Mouse (Mus musculus) hindbrain, embryonic 13.5 days (tissue): Measurements from ENCODE around the gene Stx1a. TPM values are rescaled to one million over a fixed set of nuclear protein-coding genes. Genes with fewer than 3 reads are reported as not detected.

ENCODE experiments used
- ATAC-seq: fragments of 200-750 bp; cut with Nextera tagmentation; 2 replicates; pipeline ENCODE4 v1.8.0; 2017; ENCODE audit warnings: moderate TSS enrichment; ENCODE audit not compliant: low FRiP score
- H3K27ac ChIP-seq: fragments of 300-500 bp; sonication (generic); 2 replicates; pipeline ENCODE4 v1.5.1; 2015; ENCODE audit warnings: inconsistent platforms, mild to moderate bottlenecking, moderate library complexity
- H3K27me3 ChIP-seq: fragments of 300-500 bp; sonication (generic); 2 replicates; pipeline ENCODE4 v1.6.1; 2015; ENCODE audit warnings: mild to moderate bottlenecking, inconsistent platforms
- H3K36me3 ChIP-seq: fragments of 300-500 bp; sonication (generic); 2 replicates; pipeline ENCODE4 v1.6.1; 2015; ENCODE audit warnings: mild to moderate bottlenecking, inconsistent platforms
- H3K4me1 ChIP-seq: fragments of 300-500 bp; sonication (generic); replicated peaks from 2 replicates; pipeline ENCODE4 v1.6.1; 2015; ENCODE audit warnings: inconsistent platforms
- H3K4me2 ChIP-seq: fragments of 300-500 bp; sonication (generic); 2 replicates; pipeline ENCODE4 v1.6.1; 2015; ENCODE audit warnings: inconsistent platforms, mild to moderate bottlenecking, moderate library complexity
- H3K4me3 ChIP-seq: fragments of 300-500 bp; sonication (generic); 2 replicates; pipeline ENCODE4 v1.5.1; 2015; ENCODE audit warnings: mild to moderate bottlenecking, inconsistent platforms
- H3K9ac ChIP-seq: fragments of 300-500 bp; sonication (generic); 2 replicates; pipeline ENCODE4 v1.6.1; 2015; ENCODE audit warnings: mild to moderate bottlenecking, inconsistent platforms
- H3K9me3 ChIP-seq: fragments of 300-500 bp; sonication (generic); 2 replicates; pipeline ENCODE4 v1.6.1; 2016; ENCODE audit warnings: inconsistent platforms
- WGBS: fragments of 180-500 bp; shearing (Covaris S2); methylation state at CpG from one replicate; pipeline ENCODE4 v1.1.7; 2015; 5-methylcytosine and 5-hydroxymethylcytosine counted together
- polyA plus RNA-seq: library from polyadenylated mRNA; unstranded; fragments of >200 nt; fragmentation: Nextera tagmentation; extraction: Ambion mirVana; gene quantifications from 2 replicates; pipeline ENCODE4 v1.2.1, GENCODE M21; 2015

Stx1a gene
- 78.4 and 78.9 TPM in 2 replicates for polyA plus RNA-seq

- peak; percentile 90 for ATAC-seq
- peak within 1 kb of the TSS; percentile 94 for H3K4me2 ChIP-seq
- 1% methylated on average over 57 of the region's 61 CpGs for WGBS
- peak within 1 kb of the TSS; percentile 0 for H3K27ac ChIP-seq
- H3K4me3 ChIP-seq: peak within 1 kb of the TSS; percentile 69
- 0 out of 2 replicates have a peak, but pooled peaks cover 2% of the 10 kb centered on the region for H3K27me3 ChIP-seq
- H3K9ac ChIP-seq: peak within 1 kb of the TSS; percentile 84
- H3K36me3 ChIP-seq: no peaks in the 10 kb centered on the region
- peaks cover 35% of the 10 kb centered on the region for H3K4me1 ChIP-seq
- no peaks in the 10 kb centered on the region for H3K9me3 ChIP-seq
Measured at GRCm38 (mm10) chr5:135023344-135024173, at the start of gene Stx1a. Gene Stx1a, plus strand, starts transcription at chr5:135023482.

DNA sequence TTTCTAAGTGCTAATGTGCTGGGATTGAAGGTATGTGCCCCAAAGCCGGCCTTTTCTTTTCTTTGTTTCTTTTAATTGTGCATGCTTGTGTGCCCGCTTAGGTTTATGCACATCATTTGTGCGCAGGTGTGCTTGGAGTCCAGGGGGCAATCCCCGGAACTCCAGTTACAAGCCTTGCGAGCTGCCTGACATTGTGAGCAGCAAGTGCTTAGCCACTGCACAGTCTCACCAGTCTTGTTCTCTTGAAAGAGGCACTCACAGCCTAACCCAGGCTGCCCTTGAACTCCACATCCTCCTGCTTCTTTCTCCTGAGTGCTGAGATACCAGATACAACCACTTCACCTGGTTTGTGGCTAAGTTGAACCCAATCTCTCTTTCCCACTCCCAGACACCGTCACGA is 49.8 kb upstream of the Stx1a start:
- Histone ChIP-seq H3K4me3 (no peak overlapping the region), H3K9ac (no peak overlapping the region), H3K4me1 (no peaks in the 10 kb centered on the region), H3K27ac (no peak overlapping the region), H3K27me3 (no peaks in the 10 kb centered on the region), H3K4me2 (no peak overlapping the region), H3K9me3 (no peaks in the 10 kb centered on the region), H3K36me3 (no peaks in the 10 kb centered on the region)
- ATAC-seq: no peak
- 88% methylated on average over 7 of the region's 7 CpGs for WGBS

DNA sequence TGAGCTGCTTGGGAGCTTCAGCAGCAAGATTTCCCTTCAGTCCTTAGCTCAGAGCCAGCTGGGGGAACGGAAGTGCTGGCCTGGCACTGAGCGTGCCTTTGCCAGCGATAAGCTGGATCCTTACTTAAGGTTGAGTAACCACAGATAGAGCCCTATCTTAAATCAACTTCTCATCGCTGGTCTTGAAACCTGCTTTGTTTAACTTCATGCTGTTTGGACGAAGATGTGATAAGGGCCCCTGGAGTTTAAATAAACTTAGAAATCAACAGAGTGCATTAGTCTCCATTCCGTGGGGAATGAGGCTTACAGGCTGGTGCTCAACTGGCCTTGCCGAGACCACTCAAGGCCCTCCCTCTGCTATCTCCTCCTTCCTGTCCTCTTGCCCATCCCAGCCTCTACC is 49.0 kb upstream of the Stx1a start:
- Histone ChIP-seq H3K4me2 (no peak overlapping the region), H3K27me3 (no peaks in the 10 kb centered on the region), H3K4me3 (no peak overlapping the region), H3K9ac (no peak overlapping the region), H3K27ac (no peak overlapping the region), H3K36me3 (no peaks in the 10 kb centered on the region), H3K4me1 (no peaks in the 10 kb centered on the region), H3K9me3 (no peaks in the 10 kb centered on the region)
- 76% methylated on average over 7 of the region's 7 CpGs for WGBS
- ATAC-seq: no peak

DNA sequence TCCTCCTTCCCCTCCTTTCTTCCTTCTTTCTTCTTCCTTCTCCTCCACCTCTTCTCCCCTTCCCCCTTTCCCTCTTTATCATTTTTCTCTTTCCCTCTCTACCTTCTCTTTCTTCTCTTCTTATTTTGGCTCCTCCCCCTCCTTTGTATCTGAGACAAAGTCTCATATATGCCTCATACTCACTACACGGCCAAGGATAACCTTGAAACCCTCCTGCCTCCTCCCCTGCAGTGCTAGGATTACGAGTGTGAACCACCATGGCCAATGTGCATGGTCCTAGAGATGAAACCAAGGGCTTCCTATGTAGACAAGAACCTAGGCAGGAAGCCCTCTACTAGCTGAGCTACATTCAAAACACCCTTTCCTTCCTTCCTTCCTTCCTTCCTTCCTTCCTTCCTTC is 48.4 kb upstream of the Stx1a start:
- Histone ChIP-seq H3K27ac (no peak overlapping the region), H3K27me3 (no peaks in the 10 kb centered on the region), H3K4me3 (no peak overlapping the region), H3K9me3 (no peaks in the 10 kb centered on the region), H3K9ac (no peak overlapping the region), H3K36me3 (no peaks in the 10 kb centered on the region), H3K4me1 (no peaks in the 10 kb centered on the region), H3K4me2 (no peak overlapping the region)
- WGBS: 77% methylated on average over 2 of the region's 2 CpGs
- no peak for ATAC-seq

- 77% methylated on average over 2 of the region's 2 CpGs for whole genome bisulfite sequencing
- no peak for ATAC-seq
- H3K36me3 ChIP-seq: no peaks in the 10 kb centered on the region
Measured at GRCm38 (mm10) chr5:134976164-134976563, 47.1 kb upstream of the Stx1a start.

GRCm38 (mm10) chr5:134976577-134977250 is 46.6 kb upstream of the Stx1a start:
- H3K9me3 ChIP-seq: no peaks in the 10 kb centered on the region
- H3K27me3 ChIP-seq: no peaks in the 10 kb centered on the region
- no peaks in the 10 kb centered on the region for H3K4me1 ChIP-seq
- H3K9ac ChIP-seq: no peak overlapping the region
- 90% methylated on average over 14 of the region's 14 CpGs for WGBS
- H3K36me3 ChIP-seq: no peaks in the 10 kb centered on the region
- no peak overlapping the region for H3K4me2 ChIP-seq
- no peak for ATAC-seq
- H3K27ac ChIP-seq: no peak overlapping the region
- H3K4me3 ChIP-seq: no peak overlapping the region

More at GRCm38 (mm10) chr5:134976164-134976563, 47.1 kb upstream of the Stx1a start:
- Histone ChIP-seq H3K4me2 (no peak overlapping the region), H3K27ac (no peak overlapping the region), H3K9me3 (no peaks in the 10 kb centered on the region), H3K4me1 (no peaks in the 10 kb centered on the region), H3K4me3 (no peak overlapping the region), H3K9ac (no peak overlapping the region), H3K27me3 (no peaks in the 10 kb centered on the region)

- Histone ChIP-seq H3K4me3 (no peak overlapping the region), H3K27ac (no peak overlapping the region), H3K4me2 (no peak overlapping the region), H3K4me1 (no peaks in the 10 kb centered on the region), H3K9me3 (no peaks in the 10 kb centered on the region), H3K36me3 (no peaks in the 10 kb centered on the region), H3K27me3 (no peaks in the 10 kb centered on the region), H3K9ac (no peak overlapping the region)
- ATAC-seq: no peak
- 83% methylated on average over 4 of the region's 4 CpGs for WGBS
Measured at GRCm38 (mm10) chr5:134977837-134978236, 45.4 kb upstream of the Stx1a start.

DNA sequence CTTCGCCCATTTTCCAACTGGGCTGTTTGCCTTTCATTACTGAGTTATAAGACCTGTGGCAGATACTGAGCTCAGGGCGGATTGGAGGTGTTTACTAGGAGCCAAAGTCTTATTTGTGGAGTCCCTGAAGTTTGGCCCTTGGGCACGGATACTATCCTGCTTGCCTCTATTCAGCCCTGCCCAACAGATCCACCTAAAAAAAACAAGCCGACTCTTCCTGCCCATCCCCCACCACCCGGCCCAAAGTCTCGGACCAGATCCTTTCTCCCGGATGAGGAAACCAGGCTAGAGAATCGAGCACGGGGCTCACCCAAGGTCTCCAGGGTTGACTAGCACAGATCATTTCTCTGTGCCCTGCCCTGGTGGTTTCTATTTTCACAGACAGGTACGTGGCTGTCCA is 42.1 kb upstream of the Stx1a start:
- no peak overlapping the region for H3K4me3 ChIP-seq
- H3K9me3 ChIP-seq: no peaks in the 10 kb centered on the region
- no peaks in the 10 kb centered on the region for H3K36me3 ChIP-seq
- H3K9ac ChIP-seq: no peak overlapping the region
- 63% methylated on average over 10 of the region's 10 CpGs for WGBS
- peaks cover 23% of the 10 kb centered on the region for H3K27me3 ChIP-seq
- H3K4me1 ChIP-seq: peaks cover 13% of the 10 kb centered on the region
- ATAC-seq: no peak
- H3K4me2 ChIP-seq: no peak overlapping the region
- H3K27ac ChIP-seq: no peak overlapping the region

GRCm38 (mm10) chr5:134983111-134983510 is 40.2 kb upstream of the Stx1a start:
- Histone ChIP-seq H3K27ac (no peak overlapping the region), H3K9me3 (no peaks in the 10 kb centered on the region), H3K9ac (no peak overlapping the region), H3K27me3 (peaks cover 42% of the 10 kb centered on the region), H3K4me1 (peaks cover 25% of the 10 kb centered on the region), H3K4me3 (no peak overlapping the region), H3K36me3 (no peaks in the 10 kb centered on the region), H3K4me2 (no peak overlapping the region)
- ATAC-seq: no peak
- 88% methylated on average over 1 of the region's 1 CpGs for WGBS

DNA sequence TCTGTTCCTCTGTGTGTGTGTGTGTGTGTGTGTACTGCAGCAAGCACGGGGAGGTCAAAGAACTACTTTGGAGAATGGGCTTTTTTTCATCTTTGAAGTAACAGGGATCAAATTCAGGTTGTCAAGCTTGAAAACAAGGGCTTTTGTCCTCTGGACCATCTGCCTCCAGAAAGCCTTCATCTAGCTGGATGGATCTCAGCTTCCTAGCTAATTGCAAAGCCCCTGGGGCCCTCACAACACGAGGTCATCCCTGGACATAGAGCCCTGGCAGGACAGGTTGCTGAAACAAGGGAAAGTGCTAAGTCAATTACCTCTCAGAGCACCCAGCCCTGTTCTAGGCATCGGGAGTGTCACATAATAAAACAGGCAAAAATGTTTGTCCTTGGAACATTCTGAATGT is 39.5 kb upstream of the Stx1a start:
- no peak overlapping the region; the same call in 1 of the 2 replicates for H3K27ac ChIP-seq
- H3K4me3 ChIP-seq: no peak overlapping the region
- peaks cover 25% of the 10 kb centered on the region for H3K4me1 ChIP-seq
- no peak overlapping the region for H3K4me2 ChIP-seq
- H3K9me3 ChIP-seq: no peaks in the 10 kb centered on the region
- H3K9ac ChIP-seq: 0 out of 2 replicates have a peak overlapping the region, but pooled peaks have one; percentile 13
- H3K36me3 ChIP-seq: no peaks in the 10 kb centered on the region
- WGBS: 7% methylated on average over 3 of the region's 3 CpGs
- ATAC-seq: no peak
- H3K27me3 ChIP-seq: peaks cover 48% of the 10 kb centered on the region

- peaks cover 65% of the 10 kb centered on the region for H3K27me3 ChIP-seq
- 1% methylated on average over 25 of the region's 25 CpGs for WGBS
- no peaks in the 10 kb centered on the region for H3K36me3 ChIP-seq
- no peak within 1 kb of the TSS for H3K27ac ChIP-seq
- peak within 1 kb of the TSS; percentile 28 for H3K4me3 ChIP-seq
- H3K9ac ChIP-seq: no peak within 1 kb of the TSS
- peaks cover 25% of the 10 kb centered on the region for H3K4me1 ChIP-seq
- peak; percentile 36; the same call in 1 of the 2 replicates for ATAC-seq
- peak within 1 kb of the TSS; percentile 48 for H3K4me2 ChIP-seq
- no peaks in the 10 kb centered on the region for H3K9me3 ChIP-seq
Measured at GRCm38 (mm10) chr5:134985633-134986297, 37.5 kb upstream of the Stx1a start, which contains the start of gene Cldn3. Gene Cldn3, plus strand, starts transcription at chr5:134986214.
